Mouse (Mus musculus) megakaryocyte-erythroid progenitor cell, adult 5 weeks (primary cell): ENCODE data around the gene Tmem240. TPM values are rescaled to one million over a fixed set of nuclear protein-coding genes. Genes with fewer than 3 reads are reported as not detected.

Source experiments
- polyA plus RNA-seq: library from polyadenylated mRNA; stranded (reverse); fragments of >175 nt; gene quantifications from 2 replicates; pipeline ENCODE4 v1.2.3, GENCODE M21; 2012

Tmem240 gene
- polyA plus RNA-seq = 0.53 and 1.3 TPM in 2 replicates

GRCm38 (mm10) chr4:155734350-155734941, at the start of gene Tmem240:
Gene Tmem240 (plus strand): TSS chr4:155734800.

DNA sequence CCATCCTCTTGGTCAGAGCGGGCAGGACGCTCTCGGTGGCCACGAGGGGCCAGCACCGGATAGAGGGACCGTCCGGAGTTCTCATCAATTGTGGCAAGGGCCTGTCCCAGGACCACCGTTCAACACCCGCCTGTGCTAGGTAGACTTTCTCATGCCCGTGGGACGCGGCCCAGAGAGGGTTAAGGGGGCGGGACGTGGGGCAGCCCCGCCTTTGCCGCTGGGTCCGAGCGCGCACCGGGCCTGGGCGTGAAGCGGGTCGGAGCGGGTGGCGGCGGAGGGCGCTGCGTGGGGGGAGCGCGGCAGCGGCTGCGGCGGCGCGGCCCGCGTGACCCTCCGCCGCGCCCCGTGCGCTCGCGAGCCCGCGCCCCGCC, 40.5 kb upstream of the Tmem240 start, which contains the start of gene Fndc10:
TSS of gene Fndc10 (plus strand) at position 232 of the 371 bp plus-strand sequence.

GRCm38 (mm10) chr4:155704721-155705591, 29.6 kb upstream of the Tmem240 start, which contains the start of gene Ssu72:
Gene Ssu72 (plus strand): TSS chr4:155704800.

GRCm38 (mm10) chr4:155760613-155761355, 26.2 kb downstream of the Tmem240 start, which contains the start of gene Atad3a:
Gene Atad3a (minus strand): TSS chr4:155761093.

DNA sequence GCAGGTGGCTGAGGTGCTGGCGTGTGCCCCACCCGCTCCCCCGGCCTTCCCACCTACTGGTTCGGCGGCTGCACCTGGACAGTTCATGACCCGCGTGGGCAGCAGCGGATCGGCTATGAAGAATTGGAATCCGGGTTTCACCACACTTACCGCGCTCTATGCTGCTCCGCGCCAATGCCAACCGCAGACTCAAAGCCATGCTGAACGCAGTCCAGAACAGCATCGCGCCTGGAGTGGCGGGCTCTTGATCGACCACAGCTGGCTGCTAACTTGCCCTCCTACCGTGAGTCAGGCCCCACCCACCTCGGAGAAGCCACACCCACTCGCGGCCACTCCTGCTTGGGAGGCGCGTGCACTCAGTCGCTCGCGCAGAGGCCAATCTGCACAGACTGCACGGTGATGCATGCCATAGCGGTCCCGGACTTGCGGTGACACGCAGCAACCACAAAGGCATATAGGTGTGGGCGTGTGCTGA, 39.7 kb downstream of the Tmem240 start, which contains the start of gene Vwa1:
TSS of gene Vwa1 (minus strand) at position 419 of the 475 bp plus-strand sequence.

GRCm38 (mm10) chr4:155785819-155786218, 51.2 kb downstream of the Tmem240 start, which contains the start of gene Tmem88b:
Gene Tmem88b (minus strand): TSS chr4:155785874.

DNA sequence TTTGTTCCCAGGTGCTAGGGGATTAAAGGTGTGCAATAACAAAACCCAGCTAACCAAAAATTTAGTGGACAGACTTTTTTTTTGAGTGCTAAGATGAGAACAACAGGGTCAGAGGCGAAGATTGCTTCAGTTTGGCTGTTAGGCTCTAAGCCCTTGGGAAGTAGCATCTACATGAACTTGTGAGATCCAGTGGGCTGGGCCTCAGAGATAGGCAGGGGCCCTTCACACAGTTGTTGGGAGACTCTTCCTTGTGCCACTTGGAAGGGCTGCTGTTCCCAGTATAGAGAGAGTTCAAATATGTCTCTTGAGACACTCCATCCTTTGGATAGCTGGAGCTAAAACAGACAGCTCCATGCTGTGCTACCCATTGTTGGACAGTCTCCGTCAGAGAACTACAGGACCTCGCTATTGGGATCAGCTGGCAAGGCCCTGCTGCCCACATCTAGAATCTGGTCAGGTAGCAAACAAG, 55.5 kb downstream of the Tmem240 start, which contains the start of gene Ankrd65:
TSS of gene Ankrd65 (plus strand) at position 419 of the 469 bp plus-strand sequence.

Other genes with a start within 250 kb of the Tmem240 start
- gene Gnb1, start 243.4 kb upstream of the Tmem240 start, polyA plus RNA-seq = 39.3 and 43.9 TPM in 2 replicates
- 86.0 and 90.5 TPM in 2 replicates for gene Nadk, start 172.4 kb upstream of the Tmem240 start, polyA plus RNA-seq
- 1.4 and 1.5 TPM in 2 replicates for gene Slc35e2, start 133.4 kb upstream of the Tmem240 start, polyA plus RNA-seq
- 99.3 and 148 TPM in 2 replicates for gene Cdk11b, start 109.9 kb upstream of the Tmem240 start, polyA plus RNA-seq
- gene Gm10563, start 89.4 kb upstream of the Tmem240 start, polyA plus RNA-seq = not detected in 2 replicates
- 1.5 TPM in 2 replicates for gene Mmp23, start 81.4 kb upstream of the Tmem240 start, polyA plus RNA-seq
- 55.6 and 61.6 TPM in 2 replicates for gene Mib2, start 65.6 kb upstream of the Tmem240 start, polyA plus RNA-seq
- 5.3 and 7.8 TPM in 2 replicates for gene Fndc10, start 40.5 kb upstream of the Tmem240 start, polyA plus RNA-seq
- gene Ssu72, start 30.0 kb upstream of the Tmem240 start, polyA plus RNA-seq = 48.9 and 53.6 TPM in 2 replicates
- gene Atad3a, start 26.3 kb downstream of the Tmem240 start, polyA plus RNA-seq = 56.6 and 80.5 TPM in 2 replicates
- 0.02 and 0.09 TPM in 2 replicates for gene Vwa1, start 39.9 kb downstream of the Tmem240 start, polyA plus RNA-seq
- gene Tmem88b, start 51.1 kb downstream of the Tmem240 start, polyA plus RNA-seq = not detected in 2 replicates
- gene Ankrd65, start 55.6 kb downstream of the Tmem240 start, polyA plus RNA-seq = 0.04 TPM in 1 of 2 replicates, not detected in the other
- gene Mrpl20, start 68.1 kb downstream of the Tmem240 start, polyA plus RNA-seq = 16.8 and 21.1 TPM in 2 replicates
- gene Ccnl2, start 77.7 kb downstream of the Tmem240 start, polyA plus RNA-seq = 31.6 and 49.6 TPM in 2 replicates
- 234 and 261 TPM in 2 replicates for gene Aurkaip1, start 96.5 kb downstream of the Tmem240 start, polyA plus RNA-seq
- gene Mxra8, start 104.9 kb downstream of the Tmem240 start, polyA plus RNA-seq = 0.96 TPM in 1 of 2 replicates, not detected in the other
- gene Dvl1, start 112.6 kb downstream of the Tmem240 start, polyA plus RNA-seq = 103 and 130 TPM in 2 replicates
- gene Tas1r3, start 128.6 kb downstream of the Tmem240 start, polyA plus RNA-seq = 0.14 and 0.22 TPM in 2 replicates
- 2.0 and 2.1 TPM in 2 replicates for gene Cptp, start 134.6 kb downstream of the Tmem240 start, polyA plus RNA-seq
- 14.7 and 15.3 TPM in 2 replicates for gene Ints11, start 134.7 kb downstream of the Tmem240 start, polyA plus RNA-seq
- gene Pusl1, start 157.0 kb downstream of the Tmem240 start, polyA plus RNA-seq = 177 and 183 TPM in 2 replicates
- gene Acap3, start 157.0 kb downstream of the Tmem240 start, polyA plus RNA-seq = 39.0 and 51.7 TPM in 2 replicates
- gene Ube2j2, start 209.0 kb downstream of the Tmem240 start, polyA plus RNA-seq = 133 and 159 TPM in 2 replicates
- 287 and 293 TPM in 2 replicates for gene C1qtnf12, start 227.5 kb downstream of the Tmem240 start, polyA plus RNA-seq